Mouse (Mus musculus) CH12.LX (cell line): ENCODE data around the gene Snrpg. TPM values are rescaled to one million over a fixed set of nuclear protein-coding genes. Genes with fewer than 3 reads are reported as not detected.

ENCODE experiments used
- DNase-seq: peaks from one replicate; pipeline ENCODE4 v3.0.0-alpha.2; 2013; ENCODE audit errors: extremely low read depth
- H3K27ac ChIP-seq: 2 replicates; pipeline ENCODE4 v1.5.1; 2012; ENCODE audit warnings: low read depth, mild to moderate bottlenecking, control low read depth, moderate library complexity; ENCODE audit not compliant: insufficient read depth
- H3K27me3 ChIP-seq: replicated peaks from 2 replicates; pipeline ENCODE3; 2012; ENCODE audit warnings: inconsistent platforms
- H3K36me3 ChIP-seq, 2 experiments: replicated peaks in 1 of 2; 2 replicates each; pipeline versions ENCODE3 to v1.6.1; 2012; ENCODE audit warnings: inconsistent platforms in 1 of 2, low read length in 1 of 2, mild to moderate bottlenecking in 1 of 2, mixed read lengths in 1 of 2, moderate library complexity in 1 of 2; ENCODE audit not compliant: control insufficient read depth in 1 of 2, insufficient read depth in 1 of 2
- H3K4me1 ChIP-seq, 2 experiments: 2 replicates each; pipeline ENCODE4 v1.6.1; 2012; ENCODE audit warnings: inconsistent platforms in 1 of 2, moderate library complexity in 1 of 2; ENCODE audit not compliant: insufficient read depth in 2 of 2, control insufficient read depth in 1 of 2
- H3K4me2 ChIP-seq: 2 replicates; pipeline ENCODE4 v1.6.1; 2012; ENCODE audit warnings: low read depth, mild to moderate bottlenecking, control low read depth; ENCODE audit not compliant: poor library complexity, insufficient read depth, severe bottlenecking
- H3K4me3 ChIP-seq, 3 experiments: fragments of 150-350 bp in 1 of 3; sonication (generic) in 1 of 3; replicated peaks in 1 of 3; 2 replicates each; pipeline versions ENCODE3 to v1.5.1; 2011 to 2012; ENCODE audit warnings: low read depth in 2 of 3, low read length in 2 of 3, mild to moderate bottlenecking in 2 of 3, moderate library complexity in 2 of 3, control low read depth in 1 of 3, improper control_type of control experiment in 1 of 3, inconsistent platforms in 1 of 3, mixed read lengths in 1 of 3; ENCODE audit not compliant: poor library complexity in 1 of 3
- H3K79me2 ChIP-seq: replicated peaks from 2 replicates; pipeline ENCODE4 v1.6.1; 2012; ENCODE audit warnings: mild to moderate bottlenecking, moderate library complexity; ENCODE audit not compliant: control insufficient read depth, poor library complexity, insufficient read depth, severe bottlenecking; ENCODE audit errors: extremely low read depth
- H3K9ac ChIP-seq: 2 replicates; pipeline ENCODE4 v1.6.1; 2012; ENCODE audit warnings: low read depth, mild to moderate bottlenecking, control low read depth, moderate library complexity; ENCODE audit not compliant: insufficient read depth
- H3K9me3 ChIP-seq: replicated peaks from 2 replicates; pipeline ENCODE3; 2012; ENCODE audit warnings: low read length, inconsistent platforms, mixed read lengths
- BHLHE40 ChIP-seq: IDR thresholded peaks from 2 replicates; pipeline ENCODE4 v1.6.1; 2011; ENCODE audit warnings: mild to moderate bottlenecking, low read depth, low read length, improper control_type of control experiment
- CHD2 ChIP-seq: IDR thresholded peaks from 2 replicates; pipeline ENCODE4 v1.6.1; 2011; ENCODE audit warnings: low read length, improper control_type of control experiment
- CTCF ChIP-seq, 2 experiments: IDR thresholded peaks in 1 of 2; conservative IDR thresholded peaks in 1 of 2; 2 replicates each; pipeline ENCODE4 v1.5.1; 2011 to 2012; ENCODE audit warnings: low read depth in 2 of 2, low read length in 2 of 2, improper control_type of control experiment in 1 of 2, inconsistent platforms in 1 of 2, mild to moderate bottlenecking in 1 of 2, moderate library complexity in 1 of 2
- ELF1 ChIP-seq: IDR thresholded peaks from 2 replicates; pipeline ENCODE4 v1.6.1; 2014; ENCODE audit warnings: low read depth, mild to moderate bottlenecking, inconsistent platforms, low read length, improper control_type of control experiment
- EP300 ChIP-seq: IDR thresholded peaks from 2 replicates; pipeline ENCODE4 v1.6.1; 2011; ENCODE audit warnings: low read length, improper control_type of control experiment
- ETS1 ChIP-seq: conservative IDR thresholded peaks from 2 replicates; pipeline ENCODE4 v1.6.1; 2012; ENCODE audit warnings: low read depth, mild to moderate bottlenecking, inconsistent platforms, low read length, improper control_type of control experiment, moderate library complexity
- GABPA ChIP-seq: IDR thresholded peaks from 2 replicates; pipeline ENCODE4 v1.6.1; 2012; ENCODE audit warnings: low read depth, low read length, improper control_type of control experiment, inconsistent platforms; ENCODE audit not compliant: insufficient replicate concordance
- IRF4 ChIP-seq: IDR thresholded peaks from 2 replicates; pipeline ENCODE4 v1.6.1; 2014; ENCODE audit warnings: low read depth, mild to moderate bottlenecking, inconsistent platforms, low read length, improper control_type of control experiment
- JUN ChIP-seq: IDR thresholded peaks from 2 replicates; pipeline ENCODE4 v1.6.1; 2011; ENCODE audit warnings: low read depth, mild to moderate bottlenecking, low read length, improper control_type of control experiment, moderate library complexity; ENCODE audit not compliant: insufficient read depth
- JUND ChIP-seq: conservative IDR thresholded peaks from 2 replicates; pipeline ENCODE4 v1.6.1; 2011; ENCODE audit warnings: low read depth, low read length, improper control_type of control experiment
- KAT2A ChIP-seq: IDR thresholded peaks from 2 replicates; pipeline ENCODE4 v1.6.1; 2012; ENCODE audit warnings: low read length, improper control_type of control experiment, inconsistent platforms; ENCODE audit not compliant: insufficient replicate concordance
- MAX ChIP-seq: IDR thresholded peaks from 2 replicates; pipeline ENCODE4 v1.6.1; 2011; ENCODE audit warnings: low read length, improper control_type of control experiment
- MXI1 ChIP-seq: IDR thresholded peaks from 2 replicates; pipeline ENCODE4 v1.6.1; 2011; ENCODE audit warnings: mild to moderate bottlenecking, low read depth, low read length, improper control_type of control experiment
- MYC ChIP-seq: IDR thresholded peaks from 2 replicates; pipeline ENCODE4 v1.6.1; 2011; ENCODE audit warnings: low read depth, mild to moderate bottlenecking, improper control_type of control experiment, low read length
- NELFE ChIP-seq: IDR thresholded peaks from 2 replicates; pipeline ENCODE4 v1.6.1; 2011; ENCODE audit warnings: low read depth, low read length, improper control_type of control experiment
- NRF1 ChIP-seq: IDR thresholded peaks from 2 replicates; pipeline ENCODE4 v1.6.1; 2014; ENCODE audit warnings: low read depth, mild to moderate bottlenecking, inconsistent platforms, low read length, improper control_type of control experiment, moderate library complexity
- POLR2A ChIP-seq: IDR thresholded peaks from 2 replicates; pipeline ENCODE4 v1.6.1; 2011; ENCODE audit warnings: low read depth, mild to moderate bottlenecking, improper control_type of control experiment, low read length
- POLR2AphosphoS2 ChIP-seq: IDR thresholded peaks from 2 replicates; pipeline ENCODE4 v1.6.1; 2011; ENCODE audit warnings: low read depth, low read length, improper control_type of control experiment
- RAD21 ChIP-seq: IDR thresholded peaks from 2 replicates; pipeline ENCODE4 v1.6.1; 2011; ENCODE audit warnings: low read depth, mild to moderate bottlenecking, low read length, improper control_type of control experiment, moderate library complexity
- SMC3 ChIP-seq: IDR thresholded peaks from 2 replicates; pipeline ENCODE4 v1.6.1; 2011; ENCODE audit warnings: low read depth, low read length, improper control_type of control experiment
- TBP ChIP-seq: conservative IDR thresholded peaks from 2 replicates; pipeline ENCODE4 v1.6.1; 2011; ENCODE audit warnings: low read depth, low read length, improper control_type of control experiment
- ZMIZ1 ChIP-seq: IDR thresholded peaks from 2 replicates; pipeline ENCODE4 v1.6.1; 2012; ENCODE audit warnings: low read depth, mild to moderate bottlenecking, inconsistent platforms, low read length, improper control_type of control experiment
- dilution Hi-C: fragments of 300-500 bp; cut with MboI; formaldehyde crosslinking; loops from 2 replicates; pipeline ENCODE4 v1.14.3; 2020; ENCODE audit warnings: low sequenced_read_pairs; ENCODE audit not compliant: extremely low pct_unique_long_range_greater_than_20kb, extremely low pct_ligation_motif_present
- in situ Hi-C: fragments of 300-500 bp; cut with MboI; formaldehyde crosslinking; loops from 3 replicates; pipeline ENCODE4 v1.14.3; 2019; ENCODE audit warnings: low sequenced_read_pairs, low pct_ligation_motif_present, low pct_unique_long_range_greater_than_20kb, mixed read lengths
- polyA plus RNA-seq: library from polyadenylated mRNA; unstranded; fragments of >175 nt; gene quantifications from 2 replicates; pipeline ENCODE4 v1.2.1, GENCODE M21; 2012; ENCODE audit warnings: low read depth; ENCODE audit not compliant: insufficient read length
- total RNA-seq, 2 experiments: library from RNA; depleted of rRNA; stranded (reverse); fragments of 300-350 nt in 1 of 2; fragments of >200 nt in 1 of 2; gene quantifications; 2 replicates each; pipeline ENCODE4 v1.2.3; 2012 to 2014

The Snrpg gene
- total and polyA plus RNA-seq, 3 experiments, result 146 to 462 (median 446) TPM

DNA sequence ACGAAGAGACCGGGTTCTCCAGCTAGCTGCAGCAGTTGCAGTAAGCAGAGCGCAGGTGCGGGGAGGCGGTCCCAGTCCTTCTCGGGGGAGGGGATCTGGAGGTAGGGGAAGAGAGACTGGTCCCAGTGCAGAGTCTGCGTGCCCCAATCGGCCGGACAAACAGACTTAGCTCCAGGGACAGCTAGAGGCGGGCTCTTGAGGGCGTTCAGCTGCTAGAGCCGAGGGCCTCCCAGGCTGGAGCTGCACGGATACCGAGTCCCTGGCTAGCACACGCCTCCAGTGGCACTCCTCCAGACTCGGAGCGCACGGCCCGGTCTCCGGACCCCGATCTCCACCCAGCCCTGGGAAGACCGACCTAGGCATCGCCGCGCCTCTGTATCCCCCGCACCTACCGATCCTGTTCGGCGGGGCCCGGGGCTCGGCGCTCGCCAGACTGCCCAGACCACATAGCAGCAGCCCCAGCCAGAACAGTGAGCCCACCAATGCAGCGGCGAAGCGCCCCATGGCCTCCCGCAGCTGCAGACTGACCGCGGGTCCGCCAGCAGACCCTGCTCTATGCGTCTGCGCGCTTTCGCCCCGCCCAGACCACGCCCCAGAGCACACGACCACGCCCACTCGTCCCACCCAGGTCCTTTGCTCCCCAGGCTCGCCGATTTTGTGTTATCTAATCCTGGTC lies 25.6 kb downstream of the Snrpg start, which contains the start of gene Pcyox1 (continued):
- TF ChIP-seq ETS1, result no peak
- no peak for TF ChIP-seq ELF1
- peak; percentile 85 for TF ChIP-seq NRF1
- no peak for TF ChIP-seq JUN
- 0 out of 2 replicates have a peak, but pooled peaks have one; percentile 45 for TF ChIP-seq POLR2AphosphoS2
- TF ChIP-seq GABPA, result no peak
- TF ChIP-seq SMC3, result no peak
- peak; percentile 92 for TF ChIP-seq POLR2A
- TF ChIP-seq NELFE, result peak; percentile 79; the same call in 1 of the 2 replicates
- TF ChIP-seq ZMIZ1, result peak; percentile 86
- TF ChIP-seq CTCF (conservative IDR thresholded peaks at IDR 0.05 in 1 of 2, IDR thresholded peaks at IDR 0.05 in 1 of 2; ENCODE audit: low read depth in 2 of 2, low read length in 2 of 2), result no peak
- no peak for TF ChIP-seq KAT2A
- no peak for TF ChIP-seq JUND

DNA sequence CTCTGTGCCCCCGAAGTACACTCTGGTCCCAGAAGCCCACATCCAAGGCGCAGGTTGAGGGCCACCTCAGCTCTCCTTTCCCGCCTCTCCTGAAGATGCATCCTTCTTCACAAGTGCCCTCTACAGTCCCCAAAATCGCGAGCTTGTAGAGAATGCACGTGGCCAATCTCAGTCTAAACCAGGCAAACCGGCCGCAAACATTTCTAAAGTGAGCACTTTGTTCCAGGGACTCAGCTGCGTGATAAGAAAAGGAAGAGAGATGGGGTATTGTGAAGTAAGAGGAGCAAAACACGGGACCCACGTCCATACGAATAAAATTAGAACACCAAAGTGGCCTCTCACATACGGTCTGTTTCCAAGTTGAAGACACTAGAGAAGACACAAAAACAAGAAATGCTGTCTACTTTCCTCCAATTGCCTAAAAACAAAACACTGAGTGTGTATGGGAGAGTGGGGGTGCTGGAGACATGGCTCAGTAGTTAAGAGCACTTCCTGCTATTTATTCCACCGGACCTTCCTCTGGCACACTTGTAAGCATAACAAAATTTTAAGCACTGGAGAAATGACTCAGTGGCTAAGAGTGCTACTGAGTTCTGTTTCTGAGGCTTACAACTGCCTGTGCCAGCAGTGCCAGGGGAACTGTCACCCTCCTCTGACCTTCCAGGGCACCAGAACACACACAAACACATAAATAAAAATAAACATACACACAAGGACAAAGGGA lies 26.3 kb downstream of the Snrpg start:
- dilution Hi-C loops (no loop called here), in situ Hi-C loops (no loop called here)
- Histone ChIP-seq H3K4me3 (peak overlapping the region; percentile 82 to 87 (median 84)), H3K36me3 (peaks cover 7 to 14% of the 10 kb centered on the region in 2 experiments), H3K4me1 (peaks cover 3 to 21% of the 10 kb centered on the region in 2 experiments; a peak in 3 of 4 replicates), H3K4me2 (peak overlapping the region; percentile 94)
- peak; percentile 66 for TF ChIP-seq IRF4
- 0 out of 2 replicates have a peak, but pooled peaks have one; percentile 21 for TF ChIP-seq JUND
- TF ChIP-seq MYC, result peak; percentile 60
- peak; percentile 35; the same call in 1 of the 2 replicates for TF ChIP-seq POLR2A
- peak; percentile 65 for TF ChIP-seq ELF1
- TF ChIP-seq TBP, result no peak
- 0 out of 2 replicates have a peak, but pooled peaks have one; percentile 17 for TF ChIP-seq CHD2
- no peak for TF ChIP-seq RAD21
- no peak for TF ChIP-seq NRF1
- no peak for TF ChIP-seq GABPA
- peak; percentile 45; the same call in 1 of the 2 replicates for TF ChIP-seq MAX
- peak; percentile 54 for TF ChIP-seq BHLHE40
- peak; percentile 50; the same call in 1 of the 2 replicates for TF ChIP-seq EP300
- peak; percentile 65; the same call in 1 of the 2 replicates for TF ChIP-seq MXI1
- TF ChIP-seq, all 38 proteins: peak for 10
- Histone ChIP-seq H3K27me3 (peaks cover 8% of the 10 kb centered on the region), H3K27ac (peak overlapping the region; percentile 27; the same call in 1 of the 2 replicates), H3K9ac (peak overlapping the region; percentile 64), H3K79me2 (no peaks in the 10 kb centered on the region; the same call in 1 of the 2 replicates), H3K9me3 (no peaks in the 10 kb centered on the region)
- DNase-seq, result no peak
